22 mouse cellular contexts compared by ENCODE assay signal in genomic region chr5:114797253-114797652, GRCm38 (mm10). TPM values are rescaled to one million over a fixed set of nuclear protein-coding genes. Genes with fewer than 3 reads are reported as not detected.
A peak's percentile ranks its signal among the peaks of the same experiment; 100 is the strongest.
DNase-seq lines count a peak whose midpoint lies in the region; ATAC-seq and TF ChIP-seq lines count a peak whose summit lies in the region.
"Had no signal": no experiment of that assay in that cellular context is flagged by ENCODE, and none has a peak within 500 bp of the region (broad histone marks: within the 10 kb centered on the region; RNA-seq: fewer than 3 reads in every experiment).

No protein-coding gene starts in this region.

- H3K4me3 ChIP-seq in hindbrain, embryonic 12.5 days = no peak overlapping the region
- no peak overlapping the region for H3K4me3 ChIP-seq in hindbrain, embryonic 11.5 days (ENCODE audit: low read depth, low read length)
- H3K4me3 ChIP-seq in lung, embryonic 14.5 days (ENCODE audit: low read depth, low read length) = no peak overlapping the region
- H3K4me3 ChIP-seq in limb, embryonic 13.5 days = no peak overlapping the region

- no peaks in the 10 kb centered on the region for H3K9me3 ChIP-seq in hindbrain, embryonic 12.5 days (replicated peaks)
- no peaks in the 10 kb centered on the region for H3K9me3 ChIP-seq in hindbrain, embryonic 11.5 days (ENCODE audit: control insufficient read depth, low read length)
- no peaks in the 10 kb centered on the region for H3K9me3 ChIP-seq in lung, embryonic 14.5 days (ENCODE audit: low read depth, low read length)
- H3K9me3 ChIP-seq in limb, embryonic 13.5 days = no peaks in the 10 kb centered on the region
- H3K9me3 ChIP-seq: heart, embryonic 13.5 days; intestine, embryonic 15.5 days had no signal

- no peak overlapping the region for H3K9ac ChIP-seq in hindbrain, embryonic 12.5 days
- H3K9ac ChIP-seq in hindbrain, embryonic 11.5 days (ENCODE audit: low read depth, low read length) = no peak overlapping the region
- no peak overlapping the region for H3K9ac ChIP-seq in lung, embryonic 14.5 days
- no peak overlapping the region for H3K9ac ChIP-seq in limb, embryonic 13.5 days
- H3K9ac ChIP-seq: intestine, embryonic 15.5 days had no signal

- no peaks in the 10 kb centered on the region for H3K27me3 ChIP-seq in hindbrain, embryonic 12.5 days
- H3K27me3 ChIP-seq in hindbrain, embryonic 11.5 days (ENCODE audit: control insufficient read depth, insufficient read depth, low read length) = no peaks in the 10 kb centered on the region
- H3K27me3 ChIP-seq in lung, embryonic 14.5 days (ENCODE audit: insufficient read depth, low read length) = no peaks in the 10 kb centered on the region
- peaks cover 10% of the 10 kb centered on the region for H3K27me3 ChIP-seq in limb, embryonic 13.5 days
- H3K27me3 ChIP-seq: heart, embryonic 13.5 days; intestine, embryonic 15.5 days; Patski had no signal

- DNase-seq in hindbrain, embryonic 11.5 days (ENCODE audit: low spot score) = no peak
- no peak for DNase-seq in lung, embryonic 14.5 days
- no peak for DNase-seq in lung, postnatal 25 days (ENCODE audit: low spot score)
- peak; percentile 69 for DNase-seq in NIH3T3 (ENCODE audit: low read depth)
- DNase-seq in cerebellum, adult 11-12 months = no peak
- DNase-seq: adrenal gland, adult 8-10 months; gastrocnemius, adult 2 months; heart, postnatal 36 days; layer of hippocampus, postnatal 36 days; lung, adult 2 months; thymus, adult 2 months had no signal

- H3K36me3 ChIP-seq in hindbrain, embryonic 12.5 days = peaks cover 65% of the 10 kb centered on the region
- peaks cover 4% of the 10 kb centered on the region; the same call in 1 of the 2 replicates for H3K36me3 ChIP-seq in hindbrain, embryonic 11.5 days (ENCODE audit: control insufficient read depth, insufficient read depth, low read length)
- H3K36me3 ChIP-seq in lung, embryonic 14.5 days (ENCODE audit: insufficient read depth) = peaks cover 58% of the 10 kb centered on the region
- peaks cover 70% of the 10 kb centered on the region for H3K36me3 ChIP-seq in limb, embryonic 13.5 days

- no peak for ATAC-seq in hindbrain, embryonic 12.5 days (ENCODE audit: low FRiP score)
- ATAC-seq in hindbrain, embryonic 11.5 days (ENCODE audit: low FRiP score) = no peak
- no peak for ATAC-seq in lung, embryonic 14.5 days (ENCODE audit: insufficient read depth)
- no peak for ATAC-seq in limb, embryonic 13.5 days (ENCODE audit: low FRiP score, low read depth)
- ATAC-seq: Patski had no signal

- 91% methylated on average over 8 of the region's 8 CpGs for WGBS in hindbrain, embryonic 12.5 days
- WGBS in hindbrain, embryonic 11.5 days = 88% methylated on average over 8 of the region's 8 CpGs
- 79% methylated on average over 8 of the region's 8 CpGs for WGBS in lung, embryonic 14.5 days
- WGBS in limb, embryonic 13.5 days = 88% methylated on average over 8 of the region's 8 CpGs

- no peak overlapping the region for H3K27ac ChIP-seq in hindbrain, embryonic 12.5 days
- H3K27ac ChIP-seq in hindbrain, embryonic 11.5 days (ENCODE audit: low read depth, low read length) = no peak overlapping the region
- no peak overlapping the region for H3K27ac ChIP-seq in lung, embryonic 14.5 days (ENCODE audit: low read depth)
- no peak overlapping the region for H3K27ac ChIP-seq in limb, embryonic 13.5 days
- H3K27ac ChIP-seq: gastrocnemius, adult 2 months; heart, embryonic 13.5 days; intestine, embryonic 15.5 days had no signal

- TF ChIP-seq CTCF in lung, embryonic 14.5 days (IDR thresholded peaks at IDR 0.05; ENCODE audit: low read depth) = no peak

- H3K4me2 ChIP-seq in hindbrain, embryonic 12.5 days (replicated peaks) = peak overlapping the region; percentile 69
- H3K4me2 ChIP-seq in hindbrain, embryonic 11.5 days (replicated peaks; ENCODE audit: low read depth, low read length) = no peak overlapping the region
- peak overlapping the region; percentile 59; the same call in 1 of the 2 replicates for H3K4me2 ChIP-seq in lung, embryonic 14.5 days
- H3K4me2 ChIP-seq in limb, embryonic 13.5 days (replicated peaks) = peak overlapping the region; percentile 68

- peaks cover 38% of the 10 kb centered on the region for H3K4me1 ChIP-seq in hindbrain, embryonic 12.5 days
- 0 out of 2 replicates have a peak, but pooled peaks cover 4% of the 10 kb centered on the region for H3K4me1 ChIP-seq in hindbrain, embryonic 11.5 days (replicated peaks; ENCODE audit: control insufficient read depth, insufficient read depth, low read length)
- H3K4me1 ChIP-seq in lung, embryonic 14.5 days (ENCODE audit: insufficient read depth) = peaks cover 15% of the 10 kb centered on the region
- peaks cover 8% of the 10 kb centered on the region for H3K4me1 ChIP-seq in limb, embryonic 13.5 days

RNA-seq across cellular contexts. Expression of gene Git2, which starts 21.9 kb away (rescaled TPM):
- polyA plus RNA-seq in hindbrain, embryonic 12.5 days (2016; fragmentation: Nextera tagmentation; extraction: Ambion mirVana) = 47.2 and 57.1 TPM in 2 replicates
- polyA plus RNA-seq in hindbrain, embryonic 11.5 days (2014; fragmentation: Nextera tagmentation; extraction: Ambion mirVana) = 36.3 and 42.2 TPM in 2 replicates
- polyA plus RNA-seq in lung, embryonic 14.5 days (2014; fragmentation: Nextera tagmentation; extraction: Ambion mirVana) = 45.9 and 51.8 TPM in 2 replicates
- polyA plus RNA-seq in limb, embryonic 13.5 days (2015; fragmentation: Nextera tagmentation; extraction: Ambion mirVana) = 46.9 and 52.5 TPM in 2 replicates

RNA-seq across cellular contexts. Expression of gene Ankrd13a, which starts 22.8 kb away (rescaled TPM):
- 80.2 and 81.9 TPM in 2 replicates for polyA plus RNA-seq in hindbrain, embryonic 12.5 days (2016; fragmentation: Nextera tagmentation; extraction: Ambion mirVana)
- 71.0 and 71.7 TPM in 2 replicates for polyA plus RNA-seq in hindbrain, embryonic 11.5 days (2014; fragmentation: Nextera tagmentation; extraction: Ambion mirVana)
- polyA plus RNA-seq in lung, embryonic 14.5 days (2014; fragmentation: Nextera tagmentation; extraction: Ambion mirVana) = 83.2 and 86.4 TPM in 2 replicates
- polyA plus RNA-seq in limb, embryonic 13.5 days (2015; fragmentation: Nextera tagmentation; extraction: Ambion mirVana) = 38.6 and 40.2 TPM in 2 replicates

RNA-seq across cellular contexts. Expression of gene 1500011B03Rik, which starts 26.0 kb away (rescaled TPM):
- polyA plus RNA-seq in hindbrain, embryonic 12.5 days (2016; fragmentation: Nextera tagmentation; extraction: Ambion mirVana) = 165 TPM in 2 replicates
- 163 and 167 TPM in 2 replicates for polyA plus RNA-seq in hindbrain, embryonic 11.5 days (2014; fragmentation: Nextera tagmentation; extraction: Ambion mirVana)
- polyA plus RNA-seq in lung, embryonic 14.5 days (2014; fragmentation: Nextera tagmentation; extraction: Ambion mirVana) = 86.4 and 88.6 TPM in 2 replicates
- 93.9 and 98.0 TPM in 2 replicates for polyA plus RNA-seq in limb, embryonic 13.5 days (2015; fragmentation: Nextera tagmentation; extraction: Ambion mirVana)

RNA-seq across cellular contexts. Expression of gene 4930519G04Rik, which starts 56.2 kb away (rescaled TPM):
- polyA plus RNA-seq in hindbrain, embryonic 12.5 days (2016; fragmentation: Nextera tagmentation; extraction: Ambion mirVana) = not detected in 2 replicates
- polyA plus RNA-seq in hindbrain, embryonic 11.5 days (2014; fragmentation: Nextera tagmentation; extraction: Ambion mirVana) = not detected in 2 replicates
- polyA plus RNA-seq in lung, embryonic 14.5 days (2014; fragmentation: Nextera tagmentation; extraction: Ambion mirVana) = not detected in 2 replicates
- not detected in 2 replicates for polyA plus RNA-seq in limb, embryonic 13.5 days (2015; fragmentation: Nextera tagmentation; extraction: Ambion mirVana)
- polyA plus RNA-seq: embryonic facial prominence, embryonic 11.5 days; forebrain, postnatal 0 days; gonadal fat pad, adult 2 months; heart, embryonic 13.5 days; intestine, embryonic 15.5 days; kidney, embryonic 16.5 days; liver, adult 2 months; lung, adult 2 months; stomach, embryonic 16.5 days; thymus, adult 2 months had no signal
